Mouse (Mus musculus): Measurements from ENCODE around the gene Slc26a1. TPM values are rescaled to one million over a fixed set of nuclear protein-coding genes. Genes with fewer than 3 reads are reported as not detected.

The Slc26a1 gene
- polyA plus RNA-seq, 1 experiment from 2014 or later = 1.1 TPM

- Histone ChIP-seq H3K4me3 (ENCODE audit: low read depth, low read length) (no peak overlapping the region), H3K4me2 (ENCODE audit: low read depth, low read length, severe bottlenecking) (no peak overlapping the region), H3K9ac (ENCODE audit: low read length) (no peak overlapping the region), H3K36me3 (ENCODE audit: control insufficient read depth, insufficient read depth, low read length) (no peaks in the 10 kb centered on the region), H3K9me3 (ENCODE audit: control insufficient read depth, low read length) (no peaks in the 10 kb centered on the region), H3K27ac (ENCODE audit: low read depth, low read length) (no peak overlapping the region), H3K4me1 (replicated peaks; ENCODE audit: control insufficient read depth, insufficient read depth, low read length) (peaks cover 11% of the 10 kb centered on the region; the same call in 1 of the 2 replicates), H3K27me3 (ENCODE audit: control insufficient read depth, insufficient read depth, low read length) (no peaks in the 10 kb centered on the region)
- no peak for ATAC-seq (replicated peaks; ENCODE audit: low FRiP score)
- 89% methylated on average over 6 of the region's 6 CpGs for WGBS
- no peak for DNase-seq (ENCODE audit: low spot score)
Measured at GRCm38 (mm10) chr5:108678296-108678854, 3.0 kb upstream of the Slc26a1 start.

GRCm38 (mm10) chr5:108677605-108678295 is 2.4 kb upstream of the Slc26a1 start:
- H3K4me1 ChIP-seq (replicated peaks; ENCODE audit: control insufficient read depth, insufficient read depth, low read length) = peaks cover 11% of the 10 kb centered on the region; the same call in 1 of the 2 replicates
- ATAC-seq (replicated peaks; ENCODE audit: low FRiP score) = peak; percentile 91
- 2% methylated on average over 25 of the region's 25 CpGs for WGBS

GRCm38 (mm10) chr5:108676772-108677498 is 1.6 kb upstream of the Slc26a1 start:
- Histone ChIP-seq H3K4me1 (replicated peaks; ENCODE audit: control insufficient read depth, insufficient read depth, low read length) (peaks cover 11% of the 10 kb centered on the region; the same call in 1 of the 2 replicates), H3K9ac (ENCODE audit: low read length) (peak overlapping the region; percentile 66), H3K36me3 (ENCODE audit: control insufficient read depth, insufficient read depth, low read length) (no peaks in the 10 kb centered on the region), H3K27me3 (ENCODE audit: control insufficient read depth, insufficient read depth, low read length) (no peaks in the 10 kb centered on the region), H3K27ac (ENCODE audit: low read depth, low read length) (peak overlapping the region; percentile 80; the same call in 1 of the 2 replicates), H3K4me2 (ENCODE audit: low read depth, low read length, severe bottlenecking) (peak overlapping the region; percentile 64), H3K4me3 (ENCODE audit: low read depth, low read length) (peak overlapping the region; percentile 28), H3K9me3 (ENCODE audit: control insufficient read depth, low read length) (no peaks in the 10 kb centered on the region)
- 16% methylated on average over 5 of the region's 5 CpGs for WGBS
- ATAC-seq (replicated peaks; ENCODE audit: low FRiP score) (peak; percentile 52; the same call in 1 of the 2 replicates), DNase-seq (ENCODE audit: low spot score) (no peak)

More at GRCm38 (mm10) chr5:108677605-108678295, 2.4 kb upstream of the Slc26a1 start:
- no peaks in the 10 kb centered on the region for H3K27me3 ChIP-seq (ENCODE audit: control insufficient read depth, insufficient read depth, low read length)
- peak overlapping the region; percentile 66 for H3K9ac ChIP-seq (ENCODE audit: low read length)
- H3K4me3 ChIP-seq (ENCODE audit: low read depth, low read length) = peak overlapping the region; percentile 28
- peak overlapping the region; percentile 80 for H3K27ac ChIP-seq (ENCODE audit: low read depth, low read length)
- H3K4me2 ChIP-seq (ENCODE audit: low read depth, low read length, severe bottlenecking) = peak overlapping the region; percentile 64
- peak; percentile 88 for DNase-seq (ENCODE audit: low spot score)
- no peaks in the 10 kb centered on the region for H3K36me3 ChIP-seq (ENCODE audit: control insufficient read depth, insufficient read depth, low read length)
- H3K9me3 ChIP-seq (ENCODE audit: control insufficient read depth, low read length) = no peaks in the 10 kb centered on the region

GRCm38 (mm10) chr5:108674624-108675023 is 745 bp downstream of the Slc26a1 start:
- Histone ChIP-seq H3K36me3 (ENCODE audit: control insufficient read depth, insufficient read depth, low read length) (peaks cover 2% of the 10 kb centered on the region; the same call in 1 of the 2 replicates), H3K9ac (ENCODE audit: low read length) (no peak overlapping the region), H3K9me3 (ENCODE audit: control insufficient read depth, low read length) (no peaks in the 10 kb centered on the region), H3K27ac (ENCODE audit: low read depth, low read length) (no peak overlapping the region), H3K4me1 (replicated peaks; ENCODE audit: control insufficient read depth, insufficient read depth, low read length) (peaks cover 13% of the 10 kb centered on the region; the same call in 1 of the 2 replicates), H3K27me3 (ENCODE audit: control insufficient read depth, insufficient read depth, low read length) (no peaks in the 10 kb centered on the region), H3K4me2 (ENCODE audit: low read depth, low read length, severe bottlenecking) (no peak overlapping the region), H3K4me3 (ENCODE audit: low read depth, low read length) (no peak overlapping the region)
- DNase-seq (ENCODE audit: low spot score) (no peak), ATAC-seq (replicated peaks; ENCODE audit: low FRiP score) (no peak)
- 82% methylated on average over 2 of the region's 2 CpGs for WGBS

GRCm38 (mm10) chr5:108671757-108672156 is 3.6 kb downstream of the Slc26a1 start:
- H3K27me3 ChIP-seq (ENCODE audit: control insufficient read depth, insufficient read depth, low read length) = no peaks in the 10 kb centered on the region
- WGBS = 95% methylated on average over 12 of the region's 12 CpGs
- H3K4me2 ChIP-seq (ENCODE audit: low read depth, low read length, severe bottlenecking) = no peak overlapping the region
- H3K27ac ChIP-seq (ENCODE audit: low read depth, low read length) = no peak overlapping the region
- DNase-seq (ENCODE audit: low spot score) (no peak), ATAC-seq (replicated peaks; ENCODE audit: low FRiP score) (no peak)
- H3K4me3 ChIP-seq (ENCODE audit: low read depth, low read length) = no peak overlapping the region
- no peak overlapping the region for H3K9ac ChIP-seq (ENCODE audit: low read length)
- H3K36me3 ChIP-seq (ENCODE audit: control insufficient read depth, insufficient read depth, low read length) = peaks cover 2% of the 10 kb centered on the region; the same call in 1 of the 2 replicates
- peaks cover 8% of the 10 kb centered on the region; the same call in 1 of the 2 replicates for H3K4me1 ChIP-seq (replicated peaks; ENCODE audit: control insufficient read depth, insufficient read depth, low read length)
- no peaks in the 10 kb centered on the region for H3K9me3 ChIP-seq (ENCODE audit: control insufficient read depth, low read length)

- DNase-seq (ENCODE audit: low spot score) = no peak
- Histone ChIP-seq H3K9me3 (ENCODE audit: control insufficient read depth, low read length) (no peaks in the 10 kb centered on the region), H3K27ac (ENCODE audit: low read depth, low read length) (no peak overlapping the region), H3K9ac (ENCODE audit: low read length) (no peak overlapping the region), H3K27me3 (ENCODE audit: control insufficient read depth, insufficient read depth, low read length) (no peaks in the 10 kb centered on the region), H3K4me3 (ENCODE audit: low read depth, low read length) (no peak overlapping the region), H3K36me3 (ENCODE audit: control insufficient read depth, insufficient read depth, low read length) (peaks cover 2% of the 10 kb centered on the region; the same call in 1 of the 2 replicates), H3K4me2 (ENCODE audit: low read depth, low read length, severe bottlenecking) (no peak overlapping the region), H3K4me1 (replicated peaks; ENCODE audit: control insufficient read depth, insufficient read depth, low read length) (peaks cover 7% of the 10 kb centered on the region; the same call in 1 of the 2 replicates)
- ATAC-seq (replicated peaks; ENCODE audit: low FRiP score) = 0 out of 2 replicates have a peak, but pooled peaks have one; percentile 34
Measured at GRCm38 (mm10) chr5:108670785-108671184, 4.6 kb downstream of the Slc26a1 start.

- peaks cover 2% of the 10 kb centered on the region; the same call in 1 of the 2 replicates for H3K36me3 ChIP-seq (ENCODE audit: control insufficient read depth, insufficient read depth, low read length)
Measured at GRCm38 (mm10) chr5:108669986-108670385, 5.4 kb downstream of the Slc26a1 start.

More at GRCm38 (mm10) chr5:108669986-108670385, 5.4 kb downstream of the Slc26a1 start:
- H3K27ac ChIP-seq (ENCODE audit: low read depth, low read length) = no peak overlapping the region
- ATAC-seq (replicated peaks; ENCODE audit: low FRiP score) = no peak
- no peaks in the 10 kb centered on the region for H3K9me3 ChIP-seq (ENCODE audit: control insufficient read depth, low read length)
- H3K4me3 ChIP-seq (ENCODE audit: low read depth, low read length) = peak overlapping the region; percentile 48; the same call in 1 of the 2 replicates
- peak overlapping the region; percentile 82 for H3K9ac ChIP-seq (ENCODE audit: low read length)
- no peak for DNase-seq (ENCODE audit: low spot score)
- H3K4me1 ChIP-seq (replicated peaks; ENCODE audit: control insufficient read depth, insufficient read depth, low read length) = peaks cover 7% of the 10 kb centered on the region; the same call in 1 of the 2 replicates
- 85% methylated on average over 9 of the region's 9 CpGs for WGBS
- peak overlapping the region; percentile 84 for H3K4me2 ChIP-seq (ENCODE audit: low read depth, low read length, severe bottlenecking)
- H3K27me3 ChIP-seq (ENCODE audit: control insufficient read depth, insufficient read depth, low read length) = no peaks in the 10 kb centered on the region
